Mouse (Mus musculus) layer of hippocampus, postnatal 10 days (tissue): ENCODE results near the gene Abi3. TPM values are rescaled to one million over a fixed set of nuclear protein-coding genes. Genes with fewer than 3 reads are reported as not detected.
"Not testable (repeated sequence)": the region's sequence is repeated elsewhere in the genome, so short reads cannot be mapped to it uniquely, and the experiment has no call there.

Experiments used
- DNase-seq, 2 experiments: peaks; one replicate each; pipeline ENCODE4 v3.0.0; 2021; ENCODE audit warnings: low spot score in 2 of 2
- long read RNA-seq: library from polyadenylated mRNA; stranded (forward); transcript quantifications from one replicate; pipeline ENCODE4 v2.0.0, GENCODE M21; 2023
- total RNA-seq, 2 experiments: library from RNA; stranded (reverse); gene quantifications; 2 replicates each; pipeline ENCODE4 v1.2.3; 2021

Abi3 gene
- 1 to 10 TPM; 3.7 to 4.4 TPM for total RNA-seq
- long read RNA-seq, full-length matches to known transcripts, result 2 of 5 reads
- long read RNA-seq, partial matches to known transcripts, result 1 of 5 reads
- long read RNA-seq, other reads (novel, unspliced or antisense), result 2 of 5 reads

DNA sequence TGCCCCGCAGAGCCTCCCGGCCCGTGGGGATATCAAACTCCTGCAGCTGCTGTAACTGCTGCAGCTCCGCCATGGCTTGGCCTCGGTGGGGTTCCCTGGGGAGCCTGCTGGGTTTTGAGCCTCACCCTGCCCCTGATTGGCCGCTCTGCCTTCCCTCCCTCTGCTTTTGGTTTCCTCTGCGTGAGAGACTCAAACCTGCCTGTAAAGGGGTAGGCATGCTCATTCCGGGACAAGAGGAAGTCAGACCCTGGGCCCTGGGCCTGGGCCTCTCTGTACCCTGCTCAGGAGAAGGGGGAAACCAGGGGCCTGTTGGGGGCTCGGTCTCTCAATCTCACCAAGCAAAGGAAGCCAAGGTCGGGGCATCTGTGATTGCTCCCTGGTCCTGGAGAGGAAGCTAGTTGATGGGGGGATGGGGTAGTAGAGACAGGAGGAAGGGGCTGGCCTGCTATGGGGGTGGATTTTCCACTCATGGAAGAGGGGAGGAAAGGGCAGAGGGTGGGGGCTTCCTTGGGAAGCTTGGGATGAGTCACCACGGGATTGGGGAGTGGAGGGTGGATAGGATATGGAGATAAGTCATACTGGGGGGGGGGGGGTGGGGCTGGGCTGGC, at the start of gene Abi3:
Abi3 (minus strand) TSS at position 403 of the 608 bp plus-strand sequence.
- DNase-seq, result no peak

DNA sequence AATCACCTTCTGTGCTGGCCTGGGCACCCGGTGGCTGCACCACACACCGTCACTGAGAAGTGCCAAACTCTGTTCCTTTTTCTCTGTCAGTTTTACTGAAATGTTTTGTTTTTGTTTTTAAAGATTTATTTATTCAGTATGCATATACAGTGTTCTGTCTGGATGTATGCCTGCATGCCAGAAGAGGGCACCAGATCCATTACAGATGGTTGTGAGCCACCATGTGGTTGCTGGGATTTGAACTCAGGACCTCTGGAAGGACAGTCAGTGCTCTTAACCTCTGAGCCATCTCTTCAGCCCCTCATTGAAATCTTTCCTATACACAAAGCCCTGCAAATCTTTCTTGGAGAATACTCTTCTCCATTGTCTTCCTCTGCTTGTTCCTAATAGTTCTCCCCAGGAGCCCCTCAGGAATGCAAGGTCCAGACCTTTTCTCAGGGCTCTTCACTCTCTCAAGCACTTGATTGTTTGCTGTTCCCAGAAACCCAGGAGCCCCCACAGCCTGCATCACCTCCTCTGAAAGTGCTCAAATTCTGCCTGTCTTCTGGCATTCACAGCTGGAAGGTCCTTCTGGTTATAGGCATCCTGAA, 48.3 kb upstream of the Abi3 start:
- no peak for DNase-seq

DNA sequence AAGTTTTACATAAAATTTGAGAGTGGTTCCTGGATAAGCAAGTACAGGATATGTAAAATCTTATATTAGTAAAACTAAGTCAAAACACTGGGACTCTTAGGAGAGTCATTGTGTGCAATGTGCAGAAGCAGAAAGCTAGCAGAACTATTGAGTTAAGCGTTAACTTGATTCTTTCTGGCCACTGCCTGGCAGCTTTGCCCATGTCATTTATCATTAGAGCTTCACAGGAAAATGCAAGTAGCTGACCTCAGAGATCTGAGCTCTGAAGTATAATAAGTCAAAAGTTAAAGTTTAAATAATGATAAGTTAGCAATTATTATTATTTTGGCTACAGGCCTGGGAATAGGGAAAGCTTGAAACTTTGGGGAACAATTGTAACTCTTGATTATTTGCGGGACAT, 37.6 kb upstream of the Abi3 start:
- DNase-seq, result not testable (repeated sequence)

DNA sequence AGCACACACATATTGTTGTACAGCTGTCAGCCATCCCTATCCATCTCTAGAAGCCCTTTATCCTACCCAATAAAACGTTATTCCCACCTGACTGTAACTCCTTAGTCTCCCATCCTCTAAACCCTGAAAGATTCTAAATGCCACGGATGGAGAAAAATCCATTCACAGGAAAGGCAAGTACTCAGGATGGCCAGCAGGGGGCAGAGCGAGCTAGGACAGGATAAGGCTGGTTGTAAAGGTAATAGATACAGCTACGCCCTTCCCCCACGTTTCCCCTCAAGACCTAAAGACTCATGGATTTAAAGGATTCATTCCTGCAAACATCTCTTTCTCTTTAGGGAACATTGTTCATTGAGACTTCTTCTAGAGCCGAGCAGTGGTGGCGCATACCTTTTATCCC, 34.0 kb upstream of the Abi3 start:
- DNase-seq, result peak; percentile 67 to 73

DNA sequence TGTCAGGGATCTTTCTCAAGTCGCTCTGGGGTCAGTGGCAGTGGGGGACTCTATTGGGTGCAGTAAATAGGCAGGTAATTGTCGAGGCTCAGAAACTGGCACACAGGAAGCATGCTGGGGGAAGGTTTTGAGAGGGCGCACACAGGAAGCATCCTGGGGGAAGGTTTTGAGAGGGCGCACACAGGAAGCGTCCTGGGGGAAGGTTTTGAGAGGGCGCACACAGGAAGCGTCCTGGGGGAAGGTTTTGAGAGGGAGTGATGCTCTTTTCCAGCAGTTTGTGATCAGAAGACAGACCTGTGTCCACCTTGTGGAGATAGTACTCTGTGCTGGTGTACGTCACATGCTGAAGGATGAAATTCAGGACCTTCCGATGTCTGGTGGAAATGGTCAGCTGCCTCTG, 33.5 kb upstream of the Abi3 start:
- DNase-seq, result peak; percentile 12

DNA sequence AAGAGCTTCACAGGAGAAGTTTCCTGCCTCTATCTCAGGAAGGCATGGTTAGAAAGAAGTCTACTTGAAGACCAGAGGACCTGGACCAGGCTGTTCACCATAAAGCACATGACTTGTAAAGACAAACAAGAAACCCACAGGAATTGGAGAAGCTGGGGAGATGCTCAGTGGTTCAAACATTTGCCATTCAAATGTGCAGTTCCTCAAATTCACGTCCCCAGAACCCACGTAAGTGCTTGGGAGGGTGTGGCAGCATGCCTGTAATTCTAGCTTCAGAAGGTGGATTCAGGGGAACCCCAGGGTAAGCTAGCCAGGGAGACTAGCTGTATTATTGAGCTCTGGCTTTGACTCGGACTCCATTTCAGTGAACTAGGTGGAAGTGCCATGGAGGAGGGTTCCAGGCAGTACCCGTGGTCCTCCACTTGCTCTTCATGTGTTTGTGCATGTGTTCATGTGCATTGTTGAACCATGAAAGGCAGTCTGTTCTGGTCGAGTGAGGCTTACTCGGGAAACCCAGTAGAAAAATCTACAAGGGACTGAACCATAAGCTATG, 27.7 kb upstream of the Abi3 start:
- DNase-seq, result no peak

DNA sequence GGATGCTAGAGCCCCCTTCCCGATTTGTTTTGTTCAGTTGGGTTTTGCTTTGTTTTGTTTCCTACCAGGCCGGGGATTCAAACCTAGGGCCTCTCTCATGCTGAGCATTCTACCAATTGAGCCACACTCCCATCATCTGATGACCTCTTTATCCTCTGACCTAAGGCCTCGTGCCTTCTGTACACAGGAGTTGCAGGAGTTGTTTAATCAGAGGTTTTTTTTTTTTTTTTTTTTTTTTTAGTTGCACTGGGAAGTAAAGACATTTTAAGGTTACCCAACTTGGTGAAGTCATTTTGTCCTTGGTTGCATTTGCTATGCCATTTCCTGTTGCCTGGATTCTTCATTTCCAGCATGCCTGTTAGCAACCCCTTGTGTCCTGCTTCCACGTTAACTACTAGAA, 27.2 kb upstream of the Abi3 start:
- no peak for DNase-seq

DNA sequence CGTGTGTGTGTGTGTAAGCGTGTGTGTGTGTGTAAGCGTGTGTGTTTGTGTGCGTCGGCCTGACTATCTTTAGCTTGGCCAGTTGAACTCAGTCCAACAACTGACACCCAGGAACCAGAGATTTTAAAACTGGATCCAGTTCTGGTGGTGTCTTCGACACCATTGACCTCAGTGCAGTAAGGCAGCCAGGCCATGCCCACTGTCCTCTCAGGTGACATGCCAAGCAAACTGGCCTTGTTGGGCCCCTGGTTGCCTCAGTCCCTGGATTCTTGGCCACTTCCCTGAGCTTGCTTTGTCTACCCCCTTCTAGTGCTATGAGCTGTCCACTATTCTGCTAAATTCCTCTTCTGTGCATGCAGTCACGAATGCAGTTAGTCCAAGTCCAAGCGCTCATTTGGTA, 19.1 kb upstream of the Abi3 start:
- DNase-seq, result no peak

DNA sequence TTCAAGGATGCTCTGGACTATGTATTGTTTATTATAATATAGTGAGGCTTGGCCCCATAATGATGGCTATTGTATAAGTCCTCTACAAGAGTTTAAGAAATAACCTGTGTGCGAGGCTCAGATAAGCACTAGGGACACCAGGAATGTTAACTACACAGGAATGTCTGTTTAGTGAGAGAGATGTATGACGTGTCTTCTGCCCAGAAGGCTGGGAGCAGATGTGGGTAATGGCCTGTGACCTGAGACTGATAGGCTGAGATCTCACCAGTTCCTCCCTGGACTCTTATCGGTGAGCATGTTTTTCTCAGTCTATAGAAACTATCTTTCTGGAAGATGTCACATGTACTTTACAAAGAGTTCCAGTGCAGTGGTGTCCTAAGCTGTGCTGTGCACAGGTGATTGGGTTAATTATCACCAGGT, 17.8 kb upstream of the Abi3 start:
- no peak for DNase-seq

DNA sequence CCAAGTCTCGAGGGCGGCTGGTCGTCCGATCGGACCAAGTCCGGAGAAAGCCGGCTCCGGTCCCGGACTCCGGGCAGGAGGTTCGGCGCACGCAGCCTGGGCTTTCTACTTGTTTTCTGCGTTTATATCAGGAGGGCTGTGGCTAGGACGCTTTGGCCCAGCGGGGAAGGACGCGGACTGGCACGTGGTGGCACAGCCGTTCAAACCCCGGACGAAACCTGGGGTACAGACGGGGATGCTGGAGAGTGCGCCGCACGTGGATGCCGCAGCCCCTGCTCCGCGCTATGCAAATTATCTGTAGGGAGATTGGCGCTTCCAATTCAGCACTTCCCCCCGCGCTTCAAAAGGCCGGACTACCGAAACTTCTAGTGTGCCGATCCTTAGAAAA, 17.2 kb upstream of the Abi3 start:
- peak in 1 of 2 experiments; percentile 72 for DNase-seq

DNA sequence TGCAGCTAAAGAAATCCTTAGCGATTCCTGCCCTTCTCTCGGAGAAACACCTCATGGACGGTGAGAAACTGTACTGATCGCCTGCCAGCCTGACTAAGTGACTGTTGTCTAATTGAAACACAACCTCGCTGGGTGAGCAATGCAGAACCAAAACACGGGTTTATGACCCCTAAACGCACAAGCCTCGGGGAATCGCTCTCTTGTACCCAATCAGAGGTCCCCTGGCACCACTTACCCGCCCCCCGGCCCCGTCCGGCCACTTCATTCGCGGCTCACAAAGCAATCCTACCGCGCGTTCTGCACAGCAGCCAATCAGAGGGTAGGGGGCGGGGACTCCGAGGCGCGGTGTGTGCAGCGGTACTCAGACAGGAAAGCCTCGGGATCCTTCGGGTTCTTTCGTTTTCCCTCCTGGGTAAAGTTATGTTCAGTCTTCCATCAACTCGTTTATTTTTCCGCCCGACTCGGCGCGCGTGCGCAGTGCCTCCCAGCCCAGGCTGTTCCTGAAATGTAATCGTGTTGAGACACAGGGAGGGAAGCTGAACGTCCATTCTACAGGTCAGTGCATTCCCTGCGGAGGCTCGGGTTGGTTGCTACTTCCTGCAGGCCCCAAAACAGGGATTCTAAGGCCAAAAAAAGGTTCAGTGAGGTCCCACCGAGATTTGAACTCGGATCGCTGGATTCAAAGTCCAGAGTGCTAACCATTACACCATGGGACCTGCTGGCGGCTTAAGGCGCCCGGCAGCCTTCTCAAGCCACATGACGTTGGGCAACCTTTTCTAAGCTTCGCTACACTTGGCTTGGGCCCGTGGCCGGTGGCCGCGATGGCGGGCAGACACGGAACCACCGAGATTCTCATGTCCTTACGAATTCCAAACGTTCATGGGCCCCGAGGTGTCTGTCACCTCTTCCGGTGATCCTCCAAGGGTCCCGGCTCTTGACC, 16.5 kb upstream of the Abi3 start:
- DNase-seq, result peak; percentile 98

DNA sequence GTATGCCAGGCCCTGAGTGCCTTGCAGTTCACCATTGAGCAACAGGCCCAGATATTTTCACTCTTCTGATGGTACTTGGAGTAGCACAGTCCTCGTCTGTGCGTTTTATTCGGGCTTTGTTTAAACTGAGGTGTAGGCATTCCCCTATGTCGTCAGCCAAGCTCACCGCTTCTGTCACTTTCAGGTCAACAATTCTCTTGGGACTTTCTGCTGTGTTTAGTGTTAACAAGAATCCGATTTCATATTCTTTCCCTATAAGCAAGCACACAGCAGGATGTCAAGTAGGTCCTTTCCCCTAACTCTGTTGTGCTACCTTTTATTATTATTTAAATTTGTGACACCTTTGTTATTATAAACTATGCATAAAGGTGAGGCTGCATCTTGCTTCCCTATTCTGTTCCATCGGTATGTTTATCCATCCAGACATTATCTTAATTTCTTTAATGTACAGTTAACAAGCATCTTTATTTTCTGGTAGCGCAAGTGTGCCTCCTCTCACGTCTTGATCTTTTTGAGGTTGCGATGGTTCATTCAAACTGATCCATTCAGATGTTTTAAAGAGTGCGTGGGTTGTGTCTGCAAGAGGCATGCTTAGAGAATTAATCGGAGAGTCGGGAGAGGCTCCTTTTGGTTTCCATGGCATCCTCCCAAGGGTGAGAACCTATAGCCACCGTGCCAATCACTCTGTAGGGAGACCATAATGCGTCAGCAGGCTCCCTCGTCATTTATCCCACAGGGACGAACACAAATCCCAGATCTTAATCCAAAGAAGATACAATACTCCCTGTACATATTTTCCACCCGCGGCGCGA, 15.6 kb upstream of the Abi3 start:
- no peak for DNase-seq

DNA sequence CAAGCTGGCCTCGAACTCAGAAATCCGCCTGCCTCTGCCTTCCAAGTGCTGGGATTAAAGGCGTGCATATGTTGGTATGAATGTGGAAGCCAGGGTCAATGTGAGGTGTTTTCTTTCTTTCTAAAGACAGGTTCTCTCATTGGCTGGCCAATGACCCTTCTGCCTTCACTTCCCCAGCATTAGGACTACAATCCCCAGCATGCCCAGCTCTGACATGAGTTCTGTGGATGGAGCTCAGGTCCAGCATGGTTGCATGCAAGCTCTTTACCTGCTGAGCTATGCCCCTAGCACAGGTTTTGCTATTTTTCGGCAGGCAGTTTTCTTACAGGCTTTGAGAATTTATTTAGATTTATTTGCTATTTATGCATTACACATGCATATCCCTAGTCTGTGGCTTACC, 15.0 kb upstream of the Abi3 start:
- no peak for DNase-seq

DNA sequence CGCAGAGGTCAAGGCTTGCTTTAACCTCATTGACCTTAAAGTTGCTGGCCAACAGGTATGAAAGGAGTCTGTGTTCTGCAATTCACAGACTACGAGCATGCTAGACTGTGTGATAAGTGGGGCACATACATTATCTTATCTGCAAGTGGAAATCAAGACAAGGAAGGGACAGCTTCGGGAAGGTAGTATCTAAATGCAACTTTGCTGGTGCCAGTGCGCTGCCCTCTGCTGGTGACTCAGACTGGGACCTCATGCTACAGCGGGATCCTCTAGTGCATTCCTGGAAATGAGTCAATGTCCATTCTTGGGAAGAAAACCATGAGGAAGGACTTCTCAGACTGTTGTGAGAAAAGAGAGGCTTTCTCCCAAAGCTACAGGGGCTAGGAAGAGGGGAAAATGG, 11.4 kb upstream of the Abi3 start:
- peak in 1 of 2 experiments; percentile 66 for DNase-seq

DNA sequence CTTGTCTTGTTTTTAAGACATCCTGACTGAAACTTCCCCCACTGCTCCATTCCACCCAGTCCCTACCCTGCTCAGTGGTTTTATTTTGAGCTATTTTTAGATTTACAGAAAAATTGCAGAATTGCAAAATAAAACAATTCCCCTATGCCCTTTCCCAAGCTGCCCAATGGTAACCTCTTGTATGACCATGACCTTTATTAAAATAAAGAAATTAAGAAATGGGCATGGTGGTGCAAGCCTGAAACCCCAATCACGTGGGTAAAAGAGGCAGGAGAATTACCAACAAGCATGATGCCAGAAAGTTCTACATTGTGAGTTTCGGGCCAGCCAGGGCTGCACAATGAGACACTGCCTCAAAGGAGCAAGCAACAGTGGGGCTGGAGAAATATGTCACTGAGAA, 8.6 kb upstream of the Abi3 start:
- DNase-seq, result no peak

DNA sequence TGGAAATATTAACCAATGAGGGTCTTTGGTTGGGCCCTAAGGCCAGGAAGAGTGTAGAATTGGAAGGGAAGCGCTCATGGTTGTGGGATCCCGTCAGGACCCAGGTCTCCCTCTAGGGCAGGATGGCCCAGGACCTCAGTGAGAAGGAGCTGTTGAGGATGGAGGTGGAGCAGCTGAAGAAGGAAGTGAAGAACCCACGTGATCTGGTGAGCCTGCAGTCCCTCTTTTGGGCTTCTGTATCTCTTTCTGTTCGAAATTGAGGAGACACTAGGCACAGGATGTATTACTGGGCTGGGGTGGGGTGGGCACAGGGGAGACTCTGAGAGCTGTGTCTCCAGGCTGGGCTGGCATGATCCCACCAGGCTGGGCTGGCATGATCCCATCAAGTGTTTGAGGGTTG, 2.7 kb upstream of the Abi3 start:
- no peak for DNase-seq

DNA sequence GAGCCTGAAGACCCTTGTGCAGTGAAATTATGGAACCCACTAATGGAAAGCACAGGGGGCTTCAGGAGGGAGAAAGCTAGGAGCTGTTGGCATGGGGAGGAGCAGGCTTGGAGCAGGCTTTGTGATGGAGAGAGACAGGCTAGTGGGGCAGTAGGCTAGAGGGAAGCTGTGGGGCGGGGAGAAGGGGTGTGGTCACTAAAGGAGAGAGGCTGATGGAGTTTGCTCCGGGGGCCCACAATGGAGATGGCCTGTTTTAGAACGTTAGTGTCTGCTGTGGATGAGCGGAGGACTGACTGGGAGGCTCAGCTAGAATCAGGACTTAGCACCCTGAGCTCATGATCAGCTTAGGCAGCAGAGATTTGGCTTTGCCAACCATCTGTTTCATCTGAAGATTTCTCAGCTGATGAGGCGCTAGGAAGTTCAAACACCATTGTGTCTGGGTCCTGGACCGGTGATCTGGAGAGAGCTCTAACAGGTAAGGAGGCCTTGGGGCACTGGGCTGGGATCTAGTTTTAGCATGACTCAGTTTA, 1.2 kb upstream of the Abi3 start:
- no peak for DNase-seq

DNA sequence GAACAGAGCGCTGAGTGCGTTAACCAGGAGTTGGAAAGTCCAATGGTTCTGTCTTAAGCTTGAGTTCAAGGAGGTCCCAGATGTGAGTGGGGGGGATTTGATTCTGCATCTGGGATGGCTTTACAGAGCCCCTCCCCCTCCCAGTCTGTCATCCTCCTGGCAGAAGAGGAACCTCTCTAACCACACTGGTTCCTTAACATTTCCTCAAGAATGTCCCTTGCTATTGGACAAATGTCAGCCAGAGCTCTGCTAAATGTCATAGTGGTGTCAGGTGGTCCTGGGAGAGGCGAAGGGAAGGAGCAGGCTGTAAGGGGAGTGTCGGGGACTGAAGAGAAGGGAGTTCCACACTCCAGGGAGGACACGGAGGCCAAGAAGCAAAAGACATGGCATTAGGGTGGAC, 677 bp upstream of the Abi3 start:
- DNase-seq, result no peak

DNA sequence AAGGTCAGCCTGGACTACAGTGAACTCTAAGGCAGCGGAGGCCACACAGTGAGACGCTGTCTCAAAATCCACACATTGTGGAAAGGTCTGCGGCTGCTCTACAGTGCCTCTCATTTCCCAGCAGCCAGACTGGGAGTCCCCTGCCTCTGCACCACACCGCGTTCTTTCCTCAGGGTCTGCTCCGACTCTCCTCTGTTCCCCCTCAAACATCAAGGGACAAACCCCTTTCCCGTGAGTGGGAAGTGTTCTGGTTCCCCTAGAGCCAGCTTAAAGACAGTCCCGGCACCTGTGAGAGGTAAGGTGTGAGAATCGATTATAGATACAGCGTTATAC, 812 bp downstream of the Abi3 start:
- no peak for DNase-seq

DNA sequence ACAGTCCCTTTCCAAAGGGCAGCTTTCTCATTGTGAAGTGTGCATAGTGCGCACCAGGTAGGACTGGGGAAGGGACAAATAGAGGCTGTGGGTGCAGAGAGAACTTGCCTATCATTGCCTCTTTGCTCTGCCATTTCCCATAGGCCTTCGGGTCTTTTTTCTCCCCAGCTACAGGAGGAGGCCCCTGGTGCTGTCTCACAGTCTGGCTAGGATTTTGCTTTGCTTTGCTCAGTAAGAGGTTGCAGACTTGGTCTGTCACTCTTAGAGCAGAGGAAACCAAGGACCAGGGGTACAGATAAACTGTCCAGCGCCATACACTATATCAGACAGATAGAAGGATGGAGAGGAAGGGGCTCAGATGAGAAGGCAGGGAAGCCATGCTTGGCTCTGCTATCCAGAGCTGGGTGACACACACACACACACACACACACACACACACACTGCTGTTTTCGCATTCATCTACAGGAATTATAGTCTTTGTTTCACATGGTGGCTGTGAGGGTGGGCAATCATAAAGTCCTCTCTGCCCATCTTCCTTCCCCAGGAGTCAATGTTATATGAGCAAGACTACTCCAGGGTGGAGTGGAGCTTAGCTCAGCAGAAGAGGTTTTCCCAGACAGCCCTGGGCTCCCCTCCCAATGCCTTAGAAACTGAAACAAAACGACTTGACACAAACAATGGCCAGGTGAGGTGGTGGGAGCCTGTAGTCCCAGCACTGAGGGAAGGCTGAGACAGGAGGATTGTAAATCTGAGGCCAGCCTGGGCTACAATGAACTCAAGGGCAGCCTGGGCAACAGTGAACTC, 1.4 kb downstream of the Abi3 start:
- DNase-seq, result no peak
